Mouse (Mus musculus) cerebellum, postnatal 10 days (tissue): Measurements from ENCODE around the gene Mydgf.
A peak's percentile ranks its signal among the peaks of the same experiment; 100 is the strongest.

ENCODE experiments used
- DNase-seq, 2 experiments: peaks; one replicate each; pipeline ENCODE4 v3.0.0; 2021; ENCODE audit warnings: mixed read lengths in 2 of 2

Gene Mydgf

GRCm38 (mm10) chr17:56185281-56186141, 1.8 kb upstream of the Mydgf start:
- peak; percentile 64 to 72 for DNase-seq

GRCm38 (mm10) chr17:56182975-56183657, 604 bp downstream of the Mydgf start:
- DNase-seq: peak in 1 of 2 experiments; percentile 40

DNA sequence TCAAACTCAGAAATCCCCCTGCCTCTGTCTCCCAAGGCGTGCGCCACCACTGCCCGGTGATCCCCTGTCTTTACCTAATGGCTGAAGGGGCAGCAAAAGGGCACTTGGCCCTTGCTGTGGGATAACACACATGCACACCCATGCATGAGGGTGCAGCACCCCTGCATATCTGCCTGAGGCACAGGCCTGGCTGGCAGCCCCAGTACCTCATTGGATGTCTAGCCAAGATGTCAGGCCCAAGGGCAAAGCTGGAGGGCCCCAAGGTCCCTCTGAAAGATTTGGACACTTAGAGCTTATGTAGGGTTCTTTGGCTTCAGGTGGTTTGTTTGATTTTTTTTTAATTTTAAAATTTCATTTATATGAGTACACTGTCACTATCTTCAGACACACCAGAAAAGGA, 8.3 kb downstream of the Mydgf start:
- no peak for DNase-seq

- DNase-seq: no peak
Measured at GRCm38 (mm10) chr17:56173401-56174046, 10.2 kb downstream of the Mydgf start.

DNA sequence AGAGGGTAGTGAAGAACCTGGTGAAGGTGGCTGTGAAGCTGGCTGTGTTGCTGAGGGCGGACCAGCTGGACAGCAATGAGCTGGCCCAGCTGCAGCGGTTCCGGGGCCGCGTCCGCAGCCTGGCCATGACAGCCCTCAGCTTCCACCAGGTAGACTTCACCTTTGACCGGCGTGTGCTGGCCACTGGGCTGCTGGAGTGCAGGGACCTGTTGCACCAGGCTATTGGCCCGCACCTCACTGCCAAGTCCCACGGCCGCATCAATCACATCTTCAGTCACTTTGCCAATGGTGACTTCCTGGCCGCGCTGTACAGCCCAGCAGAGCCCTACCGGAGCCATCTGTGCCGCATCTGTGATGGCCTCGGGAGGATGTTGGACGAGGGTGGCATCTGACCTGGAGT, 11.8 kb downstream of the Mydgf start:
- no peak for DNase-seq

DNA sequence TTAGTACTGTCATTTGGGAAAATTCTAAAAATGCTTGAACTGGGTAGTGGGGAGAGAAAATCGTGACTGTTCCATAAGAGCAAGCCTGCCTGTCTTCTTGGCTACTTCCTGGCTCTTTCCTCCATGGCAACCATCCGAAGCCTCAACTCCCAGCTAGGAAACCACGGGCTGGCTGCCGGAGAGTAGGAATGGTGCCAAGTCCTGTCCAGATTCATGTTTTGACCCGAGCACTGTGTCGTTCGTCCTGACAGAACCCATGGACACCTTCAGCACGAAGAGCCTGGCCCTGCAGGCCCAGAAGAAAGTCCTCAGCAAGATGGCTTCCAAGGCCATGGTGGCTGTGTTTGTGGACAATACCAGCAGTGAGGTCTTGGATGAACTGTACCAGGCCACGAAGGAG, 12.3 kb downstream of the Mydgf start:
- DNase-seq: peak; percentile 41 to 48

GRCm38 (mm10) chr17:56170636-56171035, 13.1 kb downstream of the Mydgf start:
- peak in 1 of 2 experiments; percentile 48 for DNase-seq

- no peak for DNase-seq
Measured at GRCm38 (mm10) chr17:56169830-56170229, 13.9 kb downstream of the Mydgf start.

DNA sequence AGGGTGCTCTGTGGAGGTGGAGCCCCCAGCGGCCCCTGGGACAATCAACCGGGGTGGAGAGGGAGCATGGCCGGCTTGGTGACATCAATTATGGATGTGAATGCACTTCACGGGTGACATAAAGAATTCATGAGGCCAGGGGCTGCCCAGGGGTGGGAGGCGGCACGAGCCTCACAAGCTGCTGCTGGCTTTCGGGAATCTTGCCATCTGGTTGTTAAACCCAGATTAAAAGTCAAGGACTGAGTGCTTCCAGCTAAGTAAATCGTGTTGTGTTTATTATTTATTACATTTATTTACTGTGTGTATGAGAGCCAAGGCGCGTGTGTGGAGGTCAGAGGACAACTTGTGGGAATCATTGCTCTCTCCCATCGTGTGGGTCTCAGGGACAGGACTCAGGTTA, 18.0 kb downstream of the Mydgf start:
- no peak for DNase-seq

GRCm38 (mm10) chr17:56164510-56164909, 19.2 kb downstream of the Mydgf start:
- peak; percentile 67 to 74 for DNase-seq

GRCm38 (mm10) chr17:56163523-56164102, 20.1 kb downstream of the Mydgf start:
- DNase-seq: no peak

GRCm38 (mm10) chr17:56162231-56162774, 21.4 kb downstream of the Mydgf start, which contains the start of gene Tnfaip8l1:
TSS of gene Tnfaip8l1 (plus strand) at chr17:56162477.
- peak; percentile 96 to 97 for DNase-seq

DNA sequence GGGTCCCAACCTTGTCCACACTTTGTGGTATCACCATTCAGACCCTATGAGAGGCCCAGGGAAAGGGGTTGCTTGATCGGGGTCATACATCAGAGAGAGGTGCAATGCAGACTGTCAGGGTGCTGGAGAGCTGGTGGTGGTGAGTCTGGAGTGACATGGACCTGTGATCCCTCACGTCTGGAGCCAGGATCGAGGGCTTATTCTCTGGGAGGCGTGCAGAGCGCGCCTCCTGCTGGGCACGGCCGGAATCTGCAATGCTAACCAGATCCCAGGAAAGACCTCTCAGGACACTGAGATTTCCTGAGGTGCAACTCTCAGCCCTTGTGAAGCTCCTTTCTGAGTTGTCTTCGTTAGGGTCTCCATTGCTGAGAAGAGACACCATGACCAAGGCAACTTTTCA, 24.0 kb downstream of the Mydgf start:
- DNase-seq: peak; percentile 73 to 76

DNA sequence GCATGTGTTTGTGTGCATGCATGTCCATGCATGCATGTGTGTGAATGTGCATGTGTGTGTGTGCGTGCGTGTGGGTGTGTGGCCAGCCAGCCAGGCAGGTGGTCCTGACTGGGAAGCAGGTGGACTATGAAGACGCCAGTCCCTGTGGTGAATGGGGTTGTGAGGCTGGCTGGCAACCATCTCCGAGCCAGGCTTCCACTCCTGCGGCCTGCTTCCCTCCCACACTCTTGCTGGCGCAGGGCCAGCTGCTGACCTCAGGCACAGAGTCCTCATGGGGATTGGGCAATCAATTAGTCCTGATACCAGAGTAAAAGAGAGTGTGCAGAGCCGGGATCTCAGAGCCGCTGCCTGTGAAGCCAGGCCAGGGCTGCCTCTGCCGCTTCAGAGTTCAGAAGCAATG, 30.1 kb downstream of the Mydgf start:
- peak; percentile 73 to 74 for DNase-seq

GRCm38 (mm10) chr17:56149897-56150296, 33.8 kb downstream of the Mydgf start:
- no peak for DNase-seq

DNA sequence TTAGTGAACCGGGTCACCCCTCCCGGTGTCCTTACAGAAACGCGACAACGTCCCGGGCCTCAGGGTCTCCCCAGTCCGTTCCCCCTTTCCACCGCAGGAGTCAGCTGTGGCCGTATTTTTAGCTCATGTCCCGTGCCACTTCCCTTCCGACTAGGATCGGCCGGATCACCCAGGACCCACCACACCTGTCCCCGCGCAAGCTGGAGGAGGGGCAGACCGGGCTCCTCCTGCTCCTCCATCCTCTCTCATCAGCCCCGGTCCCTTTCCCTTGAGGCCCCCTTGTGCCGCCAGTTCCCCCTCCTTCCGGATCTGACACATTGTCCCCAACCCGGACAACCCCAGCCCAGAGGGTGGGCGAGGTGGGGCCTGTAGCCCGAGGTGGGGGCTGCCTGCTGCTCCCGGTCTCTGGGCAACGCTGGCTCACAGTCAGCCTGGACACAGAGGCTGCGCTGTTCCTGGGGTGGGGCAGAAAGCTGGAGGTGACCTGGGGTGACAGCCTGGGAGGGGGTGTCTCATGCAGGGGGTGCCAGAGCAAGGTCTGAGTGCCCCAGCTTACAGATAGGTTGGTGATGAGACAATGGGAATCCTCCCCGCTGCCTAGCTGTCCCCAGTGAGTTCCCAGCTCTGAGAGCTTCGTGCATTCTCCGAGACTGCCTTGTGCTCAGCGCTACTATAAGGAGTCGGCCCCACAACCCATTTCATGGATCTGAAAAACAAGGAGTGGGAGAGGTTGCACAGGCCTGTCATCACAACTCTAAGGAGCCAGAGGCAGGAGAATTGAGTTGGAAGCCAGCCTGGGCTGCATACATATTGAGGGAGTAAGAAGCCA, 34.7 kb downstream of the Mydgf start:
- no peak for DNase-seq

GRCm38 (mm10) chr17:56148280-56148679, 35.4 kb downstream of the Mydgf start:
- no peak for DNase-seq

DNA sequence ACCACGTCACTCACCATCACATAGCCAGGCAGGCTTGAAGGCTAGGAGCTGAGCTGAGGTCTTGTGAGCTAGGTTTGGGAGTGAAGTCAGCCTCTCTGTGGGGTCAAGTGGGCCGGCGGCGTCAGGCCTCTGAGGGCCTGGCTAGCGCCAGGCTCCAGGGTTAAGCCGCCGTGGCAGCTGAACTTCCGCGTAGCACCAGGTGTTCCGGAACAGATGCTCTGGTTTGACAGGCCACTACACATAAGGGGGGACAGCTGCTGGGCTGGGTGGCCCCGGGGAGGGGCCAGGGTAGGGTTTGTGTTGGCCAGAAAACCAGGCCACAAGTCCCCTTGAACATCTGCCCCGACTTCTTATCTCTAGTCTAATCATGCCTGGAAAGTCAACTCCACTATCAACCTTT, 36.3 kb downstream of the Mydgf start:
- no peak for DNase-seq

DNA sequence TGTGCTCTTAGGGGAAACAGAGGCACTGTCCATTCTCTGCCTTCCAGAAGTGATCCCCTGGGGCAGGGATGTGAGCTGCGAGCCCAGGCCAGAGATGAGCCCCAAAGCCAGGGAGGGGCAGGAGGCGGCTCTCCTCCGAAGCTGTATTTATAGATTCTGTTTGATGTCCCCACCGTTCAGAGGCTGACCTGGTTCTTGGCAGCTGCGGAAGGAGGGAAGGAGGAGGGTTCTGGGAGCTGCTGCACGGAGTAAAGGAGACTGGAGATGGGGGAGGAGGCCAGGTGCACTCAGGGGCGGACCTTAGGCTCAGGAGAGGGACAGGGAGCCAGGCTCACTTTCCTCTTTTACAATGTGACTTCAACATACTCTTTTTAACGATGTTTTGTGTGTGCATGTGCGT, 37.6 kb downstream of the Mydgf start:
- no peak for DNase-seq

DNA sequence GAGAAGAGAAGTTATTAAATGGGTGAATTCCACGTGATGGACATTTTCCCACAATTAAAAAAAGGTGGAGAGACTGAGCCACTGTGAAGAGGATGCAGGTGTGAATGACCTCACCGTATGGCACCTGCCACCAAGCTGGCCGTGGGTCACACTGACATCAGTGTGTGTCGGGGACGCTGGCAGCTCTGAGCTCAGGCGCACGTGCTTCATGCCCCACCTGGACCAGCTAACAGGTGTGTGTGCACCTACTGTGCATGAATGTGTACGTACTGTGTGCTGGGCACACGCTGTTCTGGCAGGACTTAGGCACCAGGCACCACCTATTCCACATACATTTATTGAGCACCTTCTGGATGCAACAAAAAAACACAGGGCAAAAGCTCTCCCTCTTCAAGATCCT, 39.2 kb downstream of the Mydgf start:
- no peak for DNase-seq

DNA sequence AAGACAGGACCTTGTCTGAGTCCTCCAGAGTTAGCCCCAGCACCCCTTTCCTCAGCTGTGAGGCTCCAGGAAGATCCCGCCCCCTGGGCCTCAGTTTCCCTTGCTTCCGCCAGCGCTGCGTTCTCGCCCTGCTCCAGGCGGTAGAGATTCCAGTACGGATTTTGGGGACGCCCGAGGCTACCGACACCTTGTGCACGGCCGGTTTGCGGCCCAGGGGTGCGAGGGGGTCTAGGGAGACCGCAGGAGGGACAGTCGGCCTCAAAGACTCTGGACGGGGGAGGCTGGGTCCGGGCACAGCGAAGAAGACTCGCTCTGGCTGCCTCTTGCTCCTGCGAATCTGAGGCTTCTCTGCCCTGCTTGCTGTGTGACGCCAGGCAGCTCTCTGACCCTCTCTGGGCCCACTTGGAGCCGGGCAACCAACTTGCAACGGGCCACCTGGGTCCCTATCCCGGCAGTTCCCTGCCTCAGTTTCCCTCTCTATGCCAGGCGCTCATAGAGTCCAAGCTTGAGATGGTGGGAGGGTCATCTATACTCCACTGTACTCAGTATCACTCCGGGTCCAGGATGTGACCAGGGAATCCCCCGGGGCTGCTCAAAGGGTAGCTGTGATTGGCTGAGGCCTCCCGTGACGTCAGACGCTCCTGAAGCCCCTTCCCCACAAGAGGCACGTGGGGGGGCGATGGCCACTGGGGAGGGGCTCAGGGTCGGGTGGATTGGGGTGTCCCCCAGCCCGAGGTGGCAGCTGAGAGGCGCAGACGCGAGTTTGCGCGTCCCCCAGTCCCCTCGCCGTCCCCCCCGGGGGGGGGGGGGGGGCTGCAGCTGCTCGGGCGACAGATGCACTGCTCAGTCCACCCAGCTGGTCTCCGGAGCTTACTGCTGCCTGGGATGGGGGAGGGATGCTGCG, 41.8 kb downstream of the Mydgf start:
- peak; percentile 80 to 84 for DNase-seq
